Mouse (Mus musculus) lung, postnatal 0 days (tissue): ENCODE data around the gene B230217C12Rik. TPM values are rescaled to one million over a fixed set of nuclear protein-coding genes. Genes with fewer than 3 reads are reported as not detected.

Experiments used
- ATAC-seq: fragments of 200-750 bp; cut with Nextera tagmentation; 2 replicates; pipeline ENCODE4 v1.8.0; 2017; ENCODE audit warnings: moderate library complexity
- DNase-seq: peaks from one replicate; pipeline ENCODE4 v3.0.0-alpha.2; 2016; ENCODE audit warnings: low spot score
- H3K27ac ChIP-seq: fragments of 300-500 bp; sonication (generic); 2 replicates; pipeline ENCODE4 v1.5.1; 2014; ENCODE audit warnings: antibody characterized with exemption, mild to moderate bottlenecking, low read length, mixed read lengths
- H3K27me3 ChIP-seq: fragments of 300-500 bp; sonication (generic); replicated peaks from 2 replicates; pipeline ENCODE4 v1.6.1; 2014; ENCODE audit warnings: low read length, mixed read lengths; ENCODE audit not compliant: insufficient read depth
- H3K36me3 ChIP-seq: fragments of 300-500 bp; sonication (generic); 2 replicates; pipeline ENCODE4 v1.6.1; 2014; ENCODE audit warnings: low read length, mixed read lengths; ENCODE audit not compliant: insufficient read depth
- H3K4me1 ChIP-seq: fragments of 300-500 bp; sonication (generic); 2 replicates; pipeline ENCODE4 v1.6.1; 2014; ENCODE audit warnings: antibody characterized with exemption, low read depth, low read length, mixed read lengths; ENCODE audit not compliant: insufficient read depth
- H3K4me2 ChIP-seq: fragments of 300-500 bp; sonication (generic); replicated peaks from 2 replicates; pipeline ENCODE4 v1.6.1; 2014; ENCODE audit warnings: low read depth, mild to moderate bottlenecking, low read length, moderate library complexity, mixed read lengths
- H3K4me3 ChIP-seq: fragments of 300-500 bp; sonication (generic); 2 replicates; pipeline ENCODE4 v1.5.1; 2014; ENCODE audit warnings: low read depth, low read length
- H3K9ac ChIP-seq: fragments of 300-500 bp; sonication (generic); replicated peaks from 2 replicates; pipeline ENCODE4 v1.6.1; 2014; ENCODE audit warnings: low read depth, mild to moderate bottlenecking
- H3K9me3 ChIP-seq: fragments of 300-500 bp; sonication (generic); 2 replicates; pipeline ENCODE4 v1.6.1; 2016; ENCODE audit warnings: low read length, mixed read lengths
- CTCF ChIP-seq: IDR thresholded peaks from 2 replicates; pipeline ENCODE4 v1.5.1; 2016; ENCODE audit warnings: antibody characterized with exemption, mild to moderate bottlenecking
- EP300 ChIP-seq: IDR thresholded peaks from 2 replicates; pipeline ENCODE4 v1.6.1; 2016; ENCODE audit warnings: antibody characterized with exemption, mild to moderate bottlenecking, control low read depth
- WGBS: fragments of 180-500 bp; shearing (Covaris S2); extraction: QIAGEN DNeasy Blood & Tissue Kit; methylation state at CpG from one replicate; pipeline ENCODE4 v1.1.7; 2014; 5-methylcytosine and 5-hydroxymethylcytosine counted together
- polyA plus RNA-seq: library from polyadenylated mRNA; unstranded; fragments of >200 nt; fragmentation: Nextera tagmentation; extraction: Ambion mirVana; gene quantifications from 2 replicates; pipeline ENCODE4 v1.2.1, GENCODE M21; 2015

The B230217C12Rik gene
- polyA plus RNA-seq, 1 experiment from 2014 or later, result 1.3 TPM

- no peaks in the 10 kb centered on the region; the same call in 1 of the 2 replicates for H3K4me1 ChIP-seq
- no peak overlapping the region for H3K27ac ChIP-seq
- no peak overlapping the region for H3K4me2 ChIP-seq
- ATAC-seq (no peak), DNase-seq (no peak)
- H3K9me3 ChIP-seq, result no peaks in the 10 kb centered on the region
- H3K4me3 ChIP-seq, result no peak overlapping the region
- H3K9ac ChIP-seq, result no peak overlapping the region
- no peaks in the 10 kb centered on the region for H3K27me3 ChIP-seq
- WGBS, result 77% methylated on average over 9 of the region's 9 CpGs
- TF ChIP-seq EP300, result no peak
- no peak for TF ChIP-seq CTCF
- peaks cover 43% of the 10 kb centered on the region for H3K36me3 ChIP-seq
Observed at GRCm38 (mm10) chr11:97825971-97826370, 14.6 kb upstream of the B230217C12Rik start.

- peaks cover 43% of the 10 kb centered on the region for H3K36me3 ChIP-seq
Observed at GRCm38 (mm10) chr11:97826414-97826813, 14.2 kb upstream of the B230217C12Rik start.

GRCm38 (mm10) chr11:97827654-97828053 lies 12.9 kb upstream of the B230217C12Rik start:
- Histone ChIP-seq H3K36me3 (peaks cover 43% of the 10 kb centered on the region), H3K4me1 (no peaks in the 10 kb centered on the region; the same call in none of the 2 replicates), H3K4me3 (no peak overlapping the region), H3K9ac (no peak overlapping the region), H3K27me3 (no peaks in the 10 kb centered on the region), H3K27ac (no peak overlapping the region), H3K4me2 (no peak overlapping the region), H3K9me3 (no peaks in the 10 kb centered on the region)
- 87% methylated on average over 6 of the region's 6 CpGs for WGBS
- DNase-seq (no peak), ATAC-seq (no peak)
- TF ChIP-seq CTCF, result no peak
- TF ChIP-seq EP300, result no peak

More at GRCm38 (mm10) chr11:97826414-97826813, 14.2 kb upstream of the B230217C12Rik start:
- Histone ChIP-seq H3K27ac (no peak overlapping the region), H3K4me2 (no peak overlapping the region), H3K9ac (no peak overlapping the region), H3K4me1 (no peaks in the 10 kb centered on the region; the same call in 1 of the 2 replicates), H3K4me3 (no peak overlapping the region), H3K27me3 (no peaks in the 10 kb centered on the region), H3K9me3 (no peaks in the 10 kb centered on the region)
- 62% methylated on average over 7 of the region's 7 CpGs for WGBS
- TF ChIP-seq EP300 (no peak), CTCF (no peak)
- DNase-seq (peak; percentile 37), ATAC-seq (no peak)

- no peaks in the 10 kb centered on the region for H3K9me3 ChIP-seq
- no peak overlapping the region for H3K27ac ChIP-seq
- no peak overlapping the region for H3K9ac ChIP-seq
- no peaks in the 10 kb centered on the region for H3K27me3 ChIP-seq
- peaks cover 41% of the 10 kb centered on the region for H3K36me3 ChIP-seq
- H3K4me1 ChIP-seq, result no peaks in the 10 kb centered on the region; the same call in none of the 2 replicates
- TF ChIP-seq EP300 (no peak), CTCF (no peak)
- WGBS, result 74% methylated on average over 7 of the region's 7 CpGs
- DNase-seq, result no peak
- ATAC-seq, result no peak
- no peak overlapping the region for H3K4me2 ChIP-seq
- H3K4me3 ChIP-seq, result no peak overlapping the region
Observed at GRCm38 (mm10) chr11:97829365-97829764, 11.2 kb upstream of the B230217C12Rik start.

- no peak overlapping the region for H3K4me2 ChIP-seq
- TF ChIP-seq CTCF (no peak), EP300 (no peak)
- peaks cover 38% of the 10 kb centered on the region for H3K36me3 ChIP-seq
- no peak overlapping the region for H3K9ac ChIP-seq
- H3K27me3 ChIP-seq, result no peaks in the 10 kb centered on the region
- H3K9me3 ChIP-seq, result no peaks in the 10 kb centered on the region
- ATAC-seq (no peak), DNase-seq (no peak)
- 72% methylated on average over 12 of the region's 12 CpGs for WGBS
- no peaks in the 10 kb centered on the region; the same call in none of the 2 replicates for H3K4me1 ChIP-seq
- 0 out of 2 replicates have a peak overlapping the region, but pooled peaks have one; percentile 14 for H3K27ac ChIP-seq
- no peak overlapping the region for H3K4me3 ChIP-seq
Observed at GRCm38 (mm10) chr11:97829913-97830476, 10.6 kb upstream of the B230217C12Rik start.

GRCm38 (mm10) chr11:97830501-97830900 lies 10.1 kb upstream of the B230217C12Rik start:
- no peaks in the 10 kb centered on the region; the same call in none of the 2 replicates for H3K4me1 ChIP-seq
- WGBS, result 51% methylated on average over 6 of the region's 6 CpGs
- no peak overlapping the region for H3K9ac ChIP-seq
- no peak for ATAC-seq
- no peaks in the 10 kb centered on the region for H3K27me3 ChIP-seq
- no peak for DNase-seq
- TF ChIP-seq CTCF (no peak), EP300 (no peak)
- peaks cover 38% of the 10 kb centered on the region for H3K36me3 ChIP-seq
- 0 out of 2 replicates have a peak overlapping the region, but pooled peaks have one; percentile 14 for H3K27ac ChIP-seq
- no peaks in the 10 kb centered on the region for H3K9me3 ChIP-seq
- no peak overlapping the region for H3K4me2 ChIP-seq
- no peak overlapping the region for H3K4me3 ChIP-seq
